Mouse (Mus musculus) regulatory T cell (primary cell): ENCODE measurements around the gene Psme3.

Experiments
- in situ Hi-C: fragments of 300-600 bp; cut with MboI, MseI; formaldehyde crosslinking; loops from one replicate; pipeline ENCODE4 v1.15.1; 2025; ENCODE audit warnings: high pct_unique_total_duplicates

Psme3 gene

DNA sequence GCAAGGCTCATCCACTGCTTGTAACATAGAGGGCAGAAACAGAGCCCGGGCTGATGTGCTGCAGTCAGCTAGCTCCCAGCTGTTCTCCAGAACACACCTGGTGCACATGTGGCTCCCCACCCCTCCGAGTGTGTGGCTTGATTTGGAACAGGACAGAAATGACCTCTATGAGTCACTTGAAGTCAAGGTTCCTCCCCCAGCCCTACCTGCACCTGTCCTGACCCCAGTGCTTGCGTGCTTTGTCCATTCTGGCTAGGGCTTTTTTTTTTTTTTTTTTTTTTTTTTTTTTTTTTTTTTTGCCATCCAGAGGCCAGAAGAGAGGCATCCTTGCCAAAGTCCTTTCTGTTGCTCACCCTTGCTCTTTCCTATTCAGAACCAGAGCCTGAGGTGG lies 35.7 kb downstream of the Psme3 start:
- in situ Hi-C loops = no loop called here

- in situ Hi-C loops = no loop called here
Measured at GRCm38 (mm10) chr11:101353436-101353835, 37.4 kb downstream of the Psme3 start.

DNA sequence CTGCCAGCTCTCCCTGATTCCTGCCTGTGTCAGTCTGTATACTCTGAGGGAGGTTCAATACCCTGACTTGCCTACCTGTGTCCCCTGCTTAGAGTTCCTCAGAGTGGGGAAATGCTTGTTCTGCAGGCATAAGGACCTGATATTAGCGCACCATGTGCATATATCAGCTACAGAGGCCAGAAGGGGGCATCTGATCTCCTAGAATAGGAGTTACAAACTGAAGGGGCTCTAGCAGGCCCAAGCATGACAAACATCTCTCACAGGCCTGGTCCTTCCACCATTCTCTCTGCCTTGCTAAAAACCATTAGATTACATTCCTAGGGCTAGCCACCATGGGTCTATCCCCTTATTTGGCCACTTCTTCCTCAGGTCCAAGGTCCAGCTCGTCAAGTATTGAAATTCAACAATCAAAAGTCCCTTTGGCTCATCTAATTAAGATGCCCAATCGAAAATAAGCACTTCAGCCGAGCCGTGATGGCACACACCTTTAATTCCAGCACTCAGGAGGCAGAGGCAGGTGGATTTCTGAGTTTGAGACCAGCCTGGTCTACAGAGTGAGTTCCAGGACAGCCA lies 38.5 kb downstream of the Psme3 start:
- in situ Hi-C loops = no loop called here

- in situ Hi-C loops = no loop called here
Measured at GRCm38 (mm10) chr11:101355916-101356315, 39.9 kb downstream of the Psme3 start.

- in situ Hi-C loops = no loop called here
Measured at GRCm38 (mm10) chr11:101357505-101358182, 41.6 kb downstream of the Psme3 start.

DNA sequence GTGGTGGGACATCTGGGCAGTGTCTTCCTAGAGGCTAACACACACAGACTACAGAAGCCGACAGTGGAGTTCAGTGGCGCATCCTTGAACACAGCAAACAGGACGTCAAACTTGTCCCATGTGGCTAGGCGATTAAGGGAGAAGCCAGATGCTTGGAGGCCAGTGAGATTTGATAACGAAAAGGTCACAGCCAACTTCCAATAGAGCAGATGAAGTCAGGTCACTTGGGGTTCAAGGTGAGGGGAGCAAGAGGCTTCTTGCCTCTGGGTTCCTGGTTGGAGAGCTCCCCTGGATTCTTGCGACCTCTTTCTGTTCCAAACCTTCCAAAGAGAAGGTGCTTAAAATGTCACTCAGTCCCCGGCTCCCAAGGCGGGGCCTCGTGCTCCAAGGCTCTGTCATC lies 43.8 kb downstream of the Psme3 start:
- in situ Hi-C loops = no loop called here

DNA sequence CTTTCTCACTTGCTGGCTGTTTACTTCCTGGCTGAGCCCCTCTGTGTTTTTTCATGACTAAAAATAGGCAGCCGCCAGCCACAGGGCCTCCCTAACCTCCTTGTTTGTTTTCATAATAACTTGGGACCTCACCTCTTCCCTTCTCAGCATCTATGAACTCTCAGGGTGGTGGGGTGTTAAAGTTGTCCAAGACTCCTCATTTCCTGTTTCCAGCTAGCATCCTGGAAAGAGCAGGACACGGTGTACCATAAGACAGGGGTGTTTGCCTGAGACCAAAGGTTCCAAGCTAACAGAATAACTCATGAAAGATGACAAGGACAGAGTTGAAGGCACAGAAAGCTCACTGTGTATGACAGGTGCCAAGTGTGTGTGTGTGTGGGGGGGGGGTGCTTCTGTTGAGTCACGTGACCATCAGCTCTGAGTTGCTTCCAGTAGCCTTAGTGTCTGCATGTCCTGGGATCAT lies 44.7 kb downstream of the Psme3 start:
- in situ Hi-C loops = no loop called here

DNA sequence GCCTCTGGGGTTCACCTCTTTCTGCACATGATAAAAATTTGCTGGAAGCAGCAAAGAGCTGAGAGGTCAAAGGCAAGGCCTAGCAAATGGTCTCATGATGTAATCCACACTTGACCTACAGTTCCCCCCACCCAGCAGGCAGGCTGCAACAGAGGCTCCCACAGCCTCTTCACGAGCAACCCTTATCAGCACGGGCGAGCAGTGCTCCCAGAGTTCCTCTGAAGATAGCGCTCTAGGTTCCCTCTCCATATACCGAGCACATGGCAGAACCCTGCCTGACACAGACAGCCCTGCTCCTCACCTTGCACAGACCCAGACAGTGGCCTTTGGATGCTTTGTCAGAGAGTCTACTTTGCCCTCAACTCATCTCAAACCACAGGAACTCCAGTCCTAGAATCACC lies 48.5 kb downstream of the Psme3 start:
- in situ Hi-C loops = no loop called here

DNA sequence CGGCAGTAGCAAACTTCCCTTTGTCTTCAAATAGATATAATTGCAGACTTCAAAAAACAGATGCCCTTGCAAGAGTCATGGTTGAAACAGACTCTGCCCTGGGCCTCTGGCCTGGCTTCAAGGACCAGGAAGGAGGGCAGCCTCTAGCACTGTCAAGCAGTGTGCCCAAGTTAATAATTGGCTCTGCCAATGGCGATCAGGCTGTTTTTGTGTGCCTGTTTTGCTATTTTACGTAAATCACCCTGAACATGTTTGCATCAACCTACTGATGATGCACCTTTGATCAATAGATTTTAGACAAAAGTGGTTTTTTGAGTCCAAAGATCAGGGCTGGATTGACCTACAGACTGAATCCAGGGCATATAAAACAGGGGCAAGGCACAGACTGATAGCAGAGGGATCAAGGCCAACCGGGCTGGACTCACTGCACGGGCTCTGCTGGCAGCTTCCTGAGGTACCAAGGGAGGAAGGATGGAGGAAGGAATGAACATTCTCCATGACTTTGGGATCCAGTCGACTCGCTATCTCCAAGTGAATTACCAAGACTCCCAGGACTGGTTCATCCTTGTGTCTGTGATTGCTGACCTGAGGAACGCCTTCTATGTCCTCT lies 51.4 kb downstream of the Psme3 start, which contains the start of gene G6pc:
TSS of gene G6pc (plus strand) at position 236 of the 610 bp plus-strand sequence.
- in situ Hi-C loops = no loop called here

DNA sequence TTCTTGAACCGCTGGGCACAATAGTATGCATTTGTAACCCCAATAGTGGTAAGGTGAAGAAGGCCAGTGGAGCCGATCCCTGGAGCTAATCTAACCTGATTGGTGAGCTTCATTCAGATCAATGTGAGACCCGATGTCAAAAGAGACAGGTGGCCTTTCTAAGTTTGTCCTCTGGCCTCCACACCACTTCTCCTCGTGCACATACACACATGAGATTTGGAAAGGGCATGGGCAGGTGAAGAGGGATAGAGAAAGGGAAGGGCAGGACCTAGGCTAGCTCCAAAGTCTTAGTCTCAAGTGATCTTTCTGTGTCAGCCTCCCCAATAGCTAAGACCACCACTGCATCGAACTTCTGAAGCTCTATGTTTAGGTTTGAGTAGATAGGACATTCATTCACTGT lies 54.1 kb downstream of the Psme3 start:
- in situ Hi-C loops = no loop called here
